Mouse (Mus musculus): ENCODE data around the gene Gatad2b.

DNA sequence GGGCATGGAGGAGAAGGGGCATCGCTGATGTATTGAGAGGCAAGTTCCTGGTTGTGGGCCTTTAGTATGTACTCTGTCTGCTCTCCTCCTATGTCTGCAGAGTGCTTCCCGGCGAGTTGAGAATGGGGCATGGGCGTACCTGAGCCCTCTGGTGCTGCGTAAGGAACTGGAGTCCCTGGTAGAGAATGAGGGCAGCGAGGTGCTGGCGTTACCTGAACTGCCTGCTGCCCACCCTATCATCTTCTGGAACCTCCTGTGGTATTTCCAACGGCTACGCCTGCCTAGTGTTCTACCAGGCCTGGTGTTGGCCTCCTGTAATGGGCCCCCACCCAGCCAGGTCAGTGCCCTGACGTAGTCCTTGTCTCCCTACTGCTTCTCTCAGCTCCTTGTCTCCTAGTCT is 14.8 kb upstream of the Gatad2b start:
- TF ChIP-seq POLR2A (IDR thresholded peaks at IDR 0.05; ENCODE audit: borderline replicate concordance, control insufficient read depth, low read depth, low read length): no peak
- TF ChIP-seq CTCF (IDR thresholded peaks at IDR 0.05; ENCODE audit: control insufficient read depth, insufficient read depth, low read length): no peak

All from bone marrow, adult 2 months (tissue).